Mouse (Mus musculus) hindbrain, embryonic 13.5 days (tissue): ENCODE results near the gene 4933405L10Rik. TPM values are rescaled to one million over a fixed set of nuclear protein-coding genes. Genes with fewer than 3 reads are reported as not detected.

Experiments used
- ATAC-seq: fragments of 200-750 bp; cut with Nextera tagmentation; 2 replicates; pipeline ENCODE4 v1.8.0; 2017; ENCODE audit warnings: moderate TSS enrichment; ENCODE audit not compliant: low FRiP score
- H3K27ac ChIP-seq: fragments of 300-500 bp; sonication (generic); 2 replicates; pipeline ENCODE4 v1.5.1; 2015; ENCODE audit warnings: inconsistent platforms, mild to moderate bottlenecking, moderate library complexity
- H3K27me3 ChIP-seq: fragments of 300-500 bp; sonication (generic); 2 replicates; pipeline ENCODE4 v1.6.1; 2015; ENCODE audit warnings: mild to moderate bottlenecking, inconsistent platforms
- H3K36me3 ChIP-seq: fragments of 300-500 bp; sonication (generic); 2 replicates; pipeline ENCODE4 v1.6.1; 2015; ENCODE audit warnings: mild to moderate bottlenecking, inconsistent platforms
- H3K4me1 ChIP-seq: fragments of 300-500 bp; sonication (generic); replicated peaks from 2 replicates; pipeline ENCODE4 v1.6.1; 2015; ENCODE audit warnings: inconsistent platforms
- H3K4me2 ChIP-seq: fragments of 300-500 bp; sonication (generic); 2 replicates; pipeline ENCODE4 v1.6.1; 2015; ENCODE audit warnings: inconsistent platforms, mild to moderate bottlenecking, moderate library complexity
- H3K4me3 ChIP-seq: fragments of 300-500 bp; sonication (generic); 2 replicates; pipeline ENCODE4 v1.5.1; 2015; ENCODE audit warnings: mild to moderate bottlenecking, inconsistent platforms
- H3K9ac ChIP-seq: fragments of 300-500 bp; sonication (generic); 2 replicates; pipeline ENCODE4 v1.6.1; 2015; ENCODE audit warnings: mild to moderate bottlenecking, inconsistent platforms
- H3K9me3 ChIP-seq: fragments of 300-500 bp; sonication (generic); 2 replicates; pipeline ENCODE4 v1.6.1; 2016; ENCODE audit warnings: inconsistent platforms
- WGBS: fragments of 180-500 bp; shearing (Covaris S2); methylation state at CpG from one replicate; pipeline ENCODE4 v1.1.7; 2015; 5-methylcytosine and 5-hydroxymethylcytosine counted together
- polyA plus RNA-seq: library from polyadenylated mRNA; unstranded; fragments of >200 nt; fragmentation: Nextera tagmentation; extraction: Ambion mirVana; gene quantifications from 2 replicates; pipeline ENCODE4 v1.2.1, GENCODE M21; 2015

The 4933405L10Rik gene
- polyA plus RNA-seq, 1 experiment from 2014 or later, result 0.16 TPM

GRCm38 (mm10) chr8:105692449-105693182 is 14.8 kb upstream of the 4933405L10Rik start:
- 94% methylated on average over 11 of the region's 11 CpGs for WGBS

GRCm38 (mm10) chr8:105693648-105694047 is 13.8 kb upstream of the 4933405L10Rik start:
- peak overlapping the region; percentile 91 for H3K27ac ChIP-seq
- H3K9ac ChIP-seq, result peak overlapping the region; percentile 87
- no peaks in the 10 kb centered on the region for H3K9me3 ChIP-seq
- peaks cover 39% of the 10 kb centered on the region for H3K36me3 ChIP-seq
- peaks cover 24% of the 10 kb centered on the region for H3K4me1 ChIP-seq
- peak; percentile 75 for ATAC-seq
- peak overlapping the region; percentile 71 for H3K4me3 ChIP-seq
- H3K4me2 ChIP-seq, result peak overlapping the region; percentile 76
- WGBS, result 3% methylated on average over 30 of the region's 30 CpGs
- H3K27me3 ChIP-seq, result no peaks in the 10 kb centered on the region

More at GRCm38 (mm10) chr8:105692449-105693182, 14.8 kb upstream of the 4933405L10Rik start:
- ATAC-seq, result no peak
- Histone ChIP-seq H3K4me2 (no peak overlapping the region), H3K4me3 (peak overlapping the region; percentile 3; the same call in 1 of the 2 replicates), H3K36me3 (peaks cover 29% of the 10 kb centered on the region), H3K9ac (no peak overlapping the region), H3K9me3 (no peaks in the 10 kb centered on the region), H3K27ac (peak overlapping the region; percentile 91), H3K4me1 (peaks cover 24% of the 10 kb centered on the region), H3K27me3 (no peaks in the 10 kb centered on the region)

GRCm38 (mm10) chr8:105694051-105694799 is 13.2 kb upstream of the 4933405L10Rik start:
- peaks cover 25% of the 10 kb centered on the region for H3K4me1 ChIP-seq
- H3K9me3 ChIP-seq, result no peaks in the 10 kb centered on the region
- WGBS, result 5% methylated on average over 40 of the region's 40 CpGs
- peaks cover 42% of the 10 kb centered on the region for H3K36me3 ChIP-seq
- peak overlapping the region; percentile 76 for H3K4me2 ChIP-seq
- H3K27ac ChIP-seq, result peak overlapping the region; percentile 91
- no peaks in the 10 kb centered on the region for H3K27me3 ChIP-seq
- peak; percentile 71 for ATAC-seq
- H3K9ac ChIP-seq, result peak overlapping the region; percentile 87
- peak overlapping the region; percentile 71 for H3K4me3 ChIP-seq

- Histone ChIP-seq H3K27me3 (no peaks in the 10 kb centered on the region), H3K9ac (peak overlapping the region; percentile 87), H3K9me3 (no peaks in the 10 kb centered on the region), H3K4me1 (peaks cover 35% of the 10 kb centered on the region), H3K4me3 (peak overlapping the region; percentile 71), H3K27ac (peak overlapping the region; percentile 91), H3K4me2 (peak overlapping the region; percentile 76), H3K36me3 (peaks cover 42% of the 10 kb centered on the region)
- 77% methylated on average over 30 of the region's 30 CpGs for WGBS
- ATAC-seq, result no peak
These were observed 12.2 kb upstream of the 4933405L10Rik start for GRCm38 (mm10) chr8:105695080-105695780.

GRCm38 (mm10) chr8:105697196-105697780 is 10.2 kb upstream of the 4933405L10Rik start:
- H3K4me1 ChIP-seq, result peaks cover 45% of the 10 kb centered on the region
- H3K4me2 ChIP-seq, result no peak overlapping the region
- H3K27me3 ChIP-seq, result no peaks in the 10 kb centered on the region
- H3K36me3 ChIP-seq, result peaks cover 42% of the 10 kb centered on the region
- ATAC-seq, result no peak
- no peak overlapping the region for H3K27ac ChIP-seq
- 94% methylated on average over 17 of the region's 17 CpGs for WGBS
- no peak overlapping the region for H3K4me3 ChIP-seq
- H3K9me3 ChIP-seq, result no peaks in the 10 kb centered on the region
- H3K9ac ChIP-seq, result no peak overlapping the region

- H3K27ac ChIP-seq, result no peak overlapping the region
- peaks cover 45% of the 10 kb centered on the region for H3K4me1 ChIP-seq
- 96% methylated on average over 5 of the region's 5 CpGs for WGBS
These were observed 8.7 kb upstream of the 4933405L10Rik start for GRCm38 (mm10) chr8:105698734-105699133.

GRCm38 (mm10) chr8:105699488-105700215 is 7.8 kb upstream of the 4933405L10Rik start:
- no peak overlapping the region for H3K27ac ChIP-seq
- peak overlapping the region; percentile 71 for H3K4me3 ChIP-seq
- H3K27me3 ChIP-seq, result no peaks in the 10 kb centered on the region
- 90% methylated on average over 11 of the region's 11 CpGs for WGBS
- ATAC-seq, result no peak
- H3K36me3 ChIP-seq, result peaks cover 59% of the 10 kb centered on the region
- H3K4me2 ChIP-seq, result peak overlapping the region; percentile 95
- no peaks in the 10 kb centered on the region for H3K9me3 ChIP-seq
- H3K9ac ChIP-seq, result peak overlapping the region; percentile 82
- H3K4me1 ChIP-seq, result peaks cover 37% of the 10 kb centered on the region

More at GRCm38 (mm10) chr8:105698734-105699133, 8.7 kb upstream of the 4933405L10Rik start:
- Histone ChIP-seq H3K4me2 (no peak overlapping the region), H3K36me3 (peaks cover 50% of the 10 kb centered on the region), H3K27me3 (no peaks in the 10 kb centered on the region), H3K4me3 (no peak overlapping the region), H3K9ac (no peak overlapping the region), H3K9me3 (no peaks in the 10 kb centered on the region)
- no peak for ATAC-seq

GRCm38 (mm10) chr8:105700566-105700965 is 6.9 kb upstream of the 4933405L10Rik start:
- Histone ChIP-seq H3K27ac (peak overlapping the region; percentile 94), H3K9ac (peak overlapping the region; percentile 82), H3K4me3 (peak overlapping the region; percentile 71), H3K9me3 (no peaks in the 10 kb centered on the region), H3K4me2 (peak overlapping the region; percentile 95), H3K36me3 (peaks cover 55% of the 10 kb centered on the region), H3K4me1 (peaks cover 28% of the 10 kb centered on the region), H3K27me3 (no peaks in the 10 kb centered on the region)
- ATAC-seq, result peak; percentile 51
- WGBS, result under 1% methylated on average over 21 of the region's 21 CpGs

GRCm38 (mm10) chr8:105700966-105701824 is 6.3 kb upstream of the 4933405L10Rik start, which contains the start of the genes Acd and Pard6a:
Gene Acd, minus strand, starts transcription at chr8:105701102.
Gene Pard6a, plus strand, starts transcription at chr8:105701148.
- peak; percentile 77 for ATAC-seq
- H3K4me1 ChIP-seq, result peaks cover 28% of the 10 kb centered on the region
- H3K4me3 ChIP-seq, result peak within 1 kb of the TSS; percentile 71
- no peaks in the 10 kb centered on the region for H3K27me3 ChIP-seq
- H3K9ac ChIP-seq, result peak within 1 kb of the TSS; percentile 82
- no peaks in the 10 kb centered on the region for H3K9me3 ChIP-seq
- H3K27ac ChIP-seq, result peak within 1 kb of the TSS; percentile 94
- peak within 1 kb of the TSS; percentile 95 for H3K4me2 ChIP-seq
- WGBS, result under 1% methylated on average over 60 of the region's 60 CpGs
- H3K36me3 ChIP-seq, result peaks cover 48% of the 10 kb centered on the region

GRCm38 (mm10) chr8:105702001-105702401 is 5.5 kb upstream of the 4933405L10Rik start:
- H3K4me1 ChIP-seq, result peaks cover 36% of the 10 kb centered on the region
- 37% methylated on average over 18 of the region's 18 CpGs for whole genome bisulfite sequencing
- H3K27ac ChIP-seq, result peak overlapping the region; percentile 94

More at GRCm38 (mm10) chr8:105702001-105702401, 5.5 kb upstream of the 4933405L10Rik start:
- Histone ChIP-seq H3K9ac (peak overlapping the region; percentile 82), H3K9me3 (no peaks in the 10 kb centered on the region), H3K27me3 (no peaks in the 10 kb centered on the region), H3K36me3 (peaks cover 40% of the 10 kb centered on the region), H3K4me3 (peak overlapping the region; percentile 71), H3K4me2 (peak overlapping the region; percentile 95)
- ATAC-seq, result peak; percentile 12
